Mouse (Mus musculus) myocyte (in vitro differentiated cells): ENCODE data around the gene Prkca. TPM values are rescaled to one million over a fixed set of nuclear protein-coding genes. Genes with fewer than 3 reads are reported as not detected.

Experiments used
- H3K27me3 ChIP-seq: one replicate; pipeline ENCODE4 v1.6.1; 2011; ENCODE audit not compliant: control insufficient read depth, insufficient read depth, insufficient read length
- H3K36me3 ChIP-seq: one replicate; pipeline ENCODE4 v1.6.1; 2011; ENCODE audit not compliant: control insufficient read depth, insufficient read depth
- H3K4me2 ChIP-seq: one replicate; pipeline ENCODE4 v1.6.1; 2011; ENCODE audit warnings: low read depth, control low read depth
- H3K4me3 ChIP-seq: one replicate; pipeline ENCODE4 v1.5.1; 2011; ENCODE audit warnings: mild to moderate bottlenecking, control low read depth, moderate library complexity
- H3K79me2 ChIP-seq: one replicate; pipeline ENCODE4 v1.6.1; 2011; ENCODE audit not compliant: control insufficient read depth, insufficient read depth
- H3ac ChIP-seq: one replicate; pipeline ENCODE4 v1.6.1; 2011; ENCODE audit not compliant: control insufficient read depth, insufficient read length
- CEBPB ChIP-seq: IDR thresholded peaks from 2 replicates; pipeline ENCODE4 v1.6.1; 2011; ENCODE audit warnings: mild to moderate bottlenecking, moderate library complexity; ENCODE audit not compliant: poor library complexity, insufficient read depth, severe bottlenecking
- E2F4 ChIP-seq: IDR thresholded peaks from one replicate; pipeline ENCODE4 v1.6.1; 2011; ENCODE audit warnings: mild to moderate bottlenecking, control low read depth, moderate library complexity; ENCODE audit not compliant: insufficient read depth
- MAX ChIP-seq: IDR thresholded peaks from one replicate; pipeline ENCODE4 v1.6.1; 2011; ENCODE audit warnings: low read depth, mild to moderate bottlenecking, control low read depth
- MYOD1 ChIP-seq, 3 experiments: IDR thresholded peaks; one replicate each; pipeline ENCODE4 v1.6.1; 2011; ENCODE audit warnings: control low read depth in 2 of 3, low read depth in 2 of 3, mild to moderate bottlenecking in 2 of 3, moderate library complexity in 1 of 3; ENCODE audit not compliant: insufficient read length in 2 of 3, control insufficient read depth in 1 of 3
- MYOG ChIP-seq, 3 experiments: IDR thresholded peaks; one replicate each; pipeline ENCODE4 v1.6.1; 2011; ENCODE audit warnings: control low read depth in 2 of 3, low read depth in 2 of 3, mild to moderate bottlenecking in 2 of 3; ENCODE audit not compliant: insufficient read length in 2 of 3, control insufficient read depth in 1 of 3, insufficient read depth in 1 of 3
- POLR2A ChIP-seq: IDR thresholded peaks from one replicate; pipeline ENCODE4 v1.6.1; 2011; ENCODE audit warnings: low read depth, mild to moderate bottlenecking, control low read depth, moderate library complexity; ENCODE audit not compliant: insufficient read length
- POLR2AphosphoS2 ChIP-seq: IDR thresholded peaks from one replicate; pipeline ENCODE4 v1.6.1; 2011; ENCODE audit warnings: low read depth, control low read depth; ENCODE audit not compliant: insufficient read length
- REST ChIP-seq: IDR thresholded peaks from one replicate; pipeline ENCODE4 v1.6.1; 2011; ENCODE audit warnings: mild to moderate bottlenecking, control low read depth, moderate library complexity; ENCODE audit not compliant: insufficient read depth, insufficient read length
- SRF ChIP-seq: IDR thresholded peaks from one replicate; pipeline ENCODE4 v1.6.1; 2011; ENCODE audit warnings: low read depth; ENCODE audit not compliant: control insufficient read depth, insufficient read length
- TCF12 ChIP-seq: IDR thresholded peaks from one replicate; pipeline ENCODE4 v1.6.1; 2011; ENCODE audit warnings: mild to moderate bottlenecking, control low read depth; ENCODE audit not compliant: poor library complexity, insufficient read depth, severe bottlenecking
- TCF3 ChIP-seq: IDR thresholded peaks from one replicate; pipeline ENCODE4 v1.6.1; 2011; ENCODE audit warnings: low read depth, control low read depth; ENCODE audit not compliant: insufficient read length
- USF1 ChIP-seq: IDR thresholded peaks from one replicate; pipeline ENCODE4 v1.6.1; 2011; ENCODE audit warnings: low read depth, mild to moderate bottlenecking, control low read depth, moderate library complexity
- polyA plus RNA-seq: library from polyadenylated mRNA; unstranded; fragments of >200 nt; fragmentation: generic; extraction: Trizol; gene quantifications from one replicate; pipeline ENCODE4 v1.2.1, GENCODE M21; 2012; ENCODE audit warnings: missing spikeins

Gene Prkca
- polyA plus RNA-seq, 1 experiment = 15.3 TPM

DNA sequence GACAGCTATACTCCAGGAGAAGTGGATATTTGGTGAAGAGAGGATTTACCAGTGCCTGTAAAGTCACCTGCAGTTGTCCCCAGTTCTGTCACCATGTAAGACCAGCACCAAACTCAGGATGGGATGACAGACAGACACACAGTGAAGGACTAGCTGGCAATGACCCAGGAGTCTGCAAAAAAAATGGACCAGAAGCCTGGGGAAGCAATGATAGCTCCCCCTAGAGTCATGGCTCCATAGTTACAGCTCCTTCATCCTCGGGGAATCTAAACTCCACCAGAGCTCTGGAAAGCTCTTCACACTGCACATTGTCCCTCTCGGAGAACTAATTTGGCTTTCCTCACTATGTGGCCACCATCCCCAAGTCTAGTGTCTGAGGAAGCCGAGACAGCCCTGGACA lies 430.4 kb downstream of the Prkca start:
- Histone ChIP-seq H3K4me3 (no peak overlapping the region), H3K4me2 (no peak overlapping the region), H3K36me3 (no peaks in the 10 kb centered on the region), H3K27me3 (peaks cover 36% of the 10 kb centered on the region), H3K79me2 (no peaks in the 10 kb centered on the region), H3ac (no peak overlapping the region)
- no peak for TF ChIP-seq POLR2AphosphoS2
- no peak for TF ChIP-seq MYOG (IDR thresholded peaks at IDR 0.05; ENCODE audit: control insufficient read depth in 1 of 3, insufficient read depth in 1 of 3, insufficient read length in 2 of 3, low read depth in 2 of 3)
- TF ChIP-seq MYOD1 (IDR thresholded peaks at IDR 0.05; ENCODE audit: control insufficient read depth in 1 of 3, insufficient read length in 2 of 3, low read depth in 2 of 3) = no peak

GRCm38 (mm10) chr11:107905364-107905763 lies 438.4 kb downstream of the Prkca start:
- Histone ChIP-seq H3K36me3 (no peaks in the 10 kb centered on the region), H3ac (no peak overlapping the region), H3K4me3 (no peak overlapping the region), H3K4me2 (no peak overlapping the region), H3K79me2 (no peaks in the 10 kb centered on the region), H3K27me3 (peaks cover 4% of the 10 kb centered on the region)
- no peak for TF ChIP-seq REST
- TF ChIP-seq MYOG (IDR thresholded peaks at IDR 0.05; ENCODE audit: control insufficient read depth in 1 of 3, insufficient read depth in 1 of 3, insufficient read length in 2 of 3, low read depth in 2 of 3) = no peak
- no peak for TF ChIP-seq POLR2AphosphoS2
- TF ChIP-seq MYOD1 (IDR thresholded peaks at IDR 0.05; ENCODE audit: control insufficient read depth in 1 of 3, insufficient read length in 2 of 3, low read depth in 2 of 3) = no peak
- no peak for TF ChIP-seq E2F4
- no peak for TF ChIP-seq USF1
- TF ChIP-seq POLR2A = no peak
- TF ChIP-seq CEBPB = no peak
- no peak for TF ChIP-seq TCF12
- TF ChIP-seq MAX = no peak
- TF ChIP-seq SRF = no peak
- no peak for TF ChIP-seq TCF3

- H3K79me2 ChIP-seq = no peaks in the 10 kb centered on the region
- no peak overlapping the region for H3K4me3 ChIP-seq
- no peaks in the 10 kb centered on the region for H3K36me3 ChIP-seq
- H3K4me2 ChIP-seq = no peak overlapping the region
- TF ChIP-seq MYOD1 (IDR thresholded peaks at IDR 0.05; ENCODE audit: control insufficient read depth in 1 of 3, insufficient read length in 2 of 3, low read depth in 2 of 3) = no peak
- no peak overlapping the region for H3ac ChIP-seq
- H3K27me3 ChIP-seq = peaks cover 4% of the 10 kb centered on the region
These were observed 439.6 kb downstream of the Prkca start for GRCm38 (mm10) chr11:107903966-107904605.

DNA sequence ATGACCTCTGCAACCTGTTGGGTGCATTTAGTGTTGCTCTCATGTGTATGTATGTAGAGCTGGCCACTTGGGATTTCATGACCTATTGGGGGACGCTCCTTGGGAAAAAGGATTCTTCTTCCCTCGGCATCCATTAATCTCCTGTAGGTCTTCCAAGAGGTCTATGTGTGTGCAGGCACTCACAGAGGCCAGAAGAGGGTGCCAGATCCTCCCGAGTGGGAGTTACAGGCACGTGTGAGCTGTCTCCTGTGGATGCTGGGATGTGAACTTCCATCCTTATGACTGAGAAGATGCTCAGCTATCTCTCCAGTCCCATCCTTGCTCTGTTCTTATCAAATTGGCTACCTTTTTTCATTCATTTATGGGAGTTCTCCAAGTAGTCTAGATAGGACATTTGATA lies 443.3 kb downstream of the Prkca start:
- Histone ChIP-seq H3ac (no peak overlapping the region), H3K36me3 (no peaks in the 10 kb centered on the region), H3K27me3 (peaks cover 11% of the 10 kb centered on the region), H3K79me2 (no peaks in the 10 kb centered on the region), H3K4me3 (no peak overlapping the region), H3K4me2 (no peak overlapping the region)
- TF ChIP-seq MAX = no peak
- TF ChIP-seq SRF = no peak
- TF ChIP-seq CEBPB = no peak
- no peak for TF ChIP-seq MYOD1 (IDR thresholded peaks at IDR 0.05; ENCODE audit: control insufficient read depth in 1 of 3, insufficient read length in 2 of 3, low read depth in 2 of 3)
- TF ChIP-seq REST = no peak
- TF ChIP-seq POLR2A = no peak
- TF ChIP-seq TCF12 = no peak
- TF ChIP-seq MYOG (IDR thresholded peaks at IDR 0.05; ENCODE audit: control insufficient read depth in 1 of 3, insufficient read depth in 1 of 3, insufficient read length in 2 of 3, low read depth in 2 of 3) = no peak
- TF ChIP-seq E2F4 = no peak
- no peak for TF ChIP-seq POLR2AphosphoS2
- TF ChIP-seq TCF3 = no peak
- TF ChIP-seq USF1 = no peak

GRCm38 (mm10) chr11:107898698-107899097 lies 445.0 kb downstream of the Prkca start:
- H3K27me3 ChIP-seq = peaks cover 9% of the 10 kb centered on the region
- no peak overlapping the region for H3K4me3 ChIP-seq
- H3K36me3 ChIP-seq = no peaks in the 10 kb centered on the region
- H3K79me2 ChIP-seq = no peaks in the 10 kb centered on the region
- TF ChIP-seq MAX = no peak
- no peak for TF ChIP-seq TCF3
- no peak for TF ChIP-seq POLR2A
- TF ChIP-seq SRF = no peak
- H3ac ChIP-seq = no peak overlapping the region
- H3K4me2 ChIP-seq = no peak overlapping the region
